Mouse (Mus musculus) CH12F3 (cell line): ENCODE results near the gene Keap1.
"Not testable (repeated sequence)": the region's sequence is repeated elsewhere in the genome, so short reads cannot be mapped to it uniquely, and the experiment has no call there.

Experiments used
- in situ Hi-C: fragments of 300-500 bp; cut with MboI; formaldehyde crosslinking; loops from 2 replicates; pipeline ENCODE4 v1.14.3; 2020; ENCODE audit warnings: low sequenced_read_pairs

The Keap1 gene

DNA sequence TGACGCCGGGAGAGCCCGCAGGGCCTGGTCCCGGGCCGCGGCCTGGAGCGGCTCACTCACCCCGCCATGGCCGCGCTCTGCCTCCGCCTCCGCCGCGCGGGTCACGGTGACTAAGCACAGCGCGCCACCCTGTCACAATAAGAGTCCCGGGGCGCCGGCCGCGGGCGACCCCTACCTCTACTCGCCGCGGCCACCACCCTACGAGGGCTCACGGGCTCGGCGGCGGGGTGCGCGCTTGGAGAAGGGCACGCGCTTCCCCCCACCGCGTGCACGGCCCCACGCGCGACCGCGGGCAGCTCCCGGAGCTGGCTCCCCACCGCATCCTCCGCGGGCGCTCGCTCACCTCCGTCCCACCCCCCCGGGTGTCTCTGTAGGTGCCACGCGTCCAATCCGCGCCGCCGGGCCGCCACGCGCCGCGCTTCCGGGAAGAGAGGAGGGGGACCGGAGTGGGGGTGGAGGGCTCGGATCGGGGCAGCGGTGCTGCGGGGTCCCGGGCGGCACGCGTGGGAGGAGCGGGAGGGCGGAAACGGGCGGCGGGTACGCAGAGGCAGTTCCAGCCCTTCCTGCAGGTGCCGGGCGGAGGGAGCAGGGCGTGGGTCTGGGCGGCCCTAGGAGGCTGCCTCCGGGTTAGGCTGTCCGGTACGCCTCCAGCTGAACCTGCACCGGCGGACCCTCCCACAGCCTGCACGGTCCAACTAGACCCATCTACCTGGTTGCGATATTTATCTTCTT, at the start of gene Keap1:
Gene Keap1, minus strand, starts transcription at position 629 of the 732 bp plus-strand sequence.
- in situ Hi-C loops = no loop called here

GRCm38 (mm10) chr9:21288404-21289336, 49.5 kb upstream of the Keap1 start:
- in situ Hi-C loops = no loop called here

DNA sequence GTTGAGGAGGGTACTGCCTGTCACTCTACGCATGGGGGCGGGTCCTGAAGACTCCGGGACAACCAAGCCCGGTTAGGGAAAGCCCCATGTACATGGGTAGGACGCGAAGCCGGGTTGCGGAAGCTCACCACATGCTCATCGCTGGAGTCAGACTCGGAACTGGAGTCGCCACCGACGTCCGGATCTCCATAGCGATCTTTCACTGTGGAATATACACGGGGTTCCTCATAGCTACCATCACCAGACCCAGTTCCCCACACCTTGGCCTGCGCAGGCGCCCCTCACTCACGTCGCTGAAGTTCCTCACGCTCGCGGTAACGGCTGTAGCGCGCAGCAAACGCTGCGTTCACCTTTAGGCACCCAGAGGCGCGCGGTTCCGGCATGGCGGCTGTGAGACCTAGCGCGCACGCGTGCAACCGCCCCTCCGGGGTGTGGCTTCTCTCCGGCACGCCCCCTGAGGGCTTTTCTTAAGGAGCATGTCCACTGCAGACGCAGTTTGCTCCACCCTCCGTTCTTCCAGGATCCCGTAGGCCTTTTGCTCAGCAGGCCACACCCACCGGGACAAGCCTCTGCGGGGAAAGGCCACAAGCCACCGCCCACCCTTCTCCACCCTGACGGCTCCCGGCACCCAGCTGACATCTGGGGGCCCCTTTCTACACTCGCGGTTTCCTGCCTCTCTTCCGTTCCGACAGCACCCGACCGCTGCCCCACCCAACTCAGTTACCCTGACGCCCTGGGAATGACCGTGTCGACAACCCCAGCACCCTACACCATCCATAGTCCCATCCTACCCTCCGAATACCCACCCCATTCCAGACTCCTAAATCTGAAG, 48.6 kb upstream of the Keap1 start, which contains the start of gene Kri1:
Gene Kri1, minus strand, starts transcription at position 399 of the 832 bp plus-strand sequence.
- in situ Hi-C loops = no loop called here

- in situ Hi-C loops = no loop called here
Observed at GRCm38 (mm10) chr9:21286753-21287152, 47.6 kb upstream of the Keap1 start.

- in situ Hi-C loops = no loop called here
Observed at GRCm38 (mm10) chr9:21283994-21284393, 44.8 kb upstream of the Keap1 start.

GRCm38 (mm10) chr9:21283591-21283990, 44.4 kb upstream of the Keap1 start:
- in situ Hi-C loops = no loop called here

DNA sequence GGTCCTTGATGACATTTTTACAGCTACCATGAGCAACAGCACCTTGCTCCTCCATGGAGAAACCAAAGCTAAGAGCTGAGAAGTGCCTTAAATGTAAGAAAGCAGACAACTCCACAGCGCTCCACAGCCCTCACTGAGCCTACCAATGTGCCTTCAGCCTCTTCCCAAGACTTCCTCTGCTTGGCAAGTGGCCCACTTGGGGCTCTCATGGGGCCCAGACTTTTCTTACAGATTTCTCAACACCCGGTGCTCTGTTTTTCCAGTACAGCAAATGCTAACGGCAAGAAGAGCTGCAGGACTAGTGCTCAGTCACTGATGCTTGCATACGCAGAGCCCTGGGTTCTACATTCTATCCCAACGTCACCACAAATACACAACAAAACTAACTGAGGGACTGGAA, 38.6 kb upstream of the Keap1 start:
- in situ Hi-C loops = no loop called here

DNA sequence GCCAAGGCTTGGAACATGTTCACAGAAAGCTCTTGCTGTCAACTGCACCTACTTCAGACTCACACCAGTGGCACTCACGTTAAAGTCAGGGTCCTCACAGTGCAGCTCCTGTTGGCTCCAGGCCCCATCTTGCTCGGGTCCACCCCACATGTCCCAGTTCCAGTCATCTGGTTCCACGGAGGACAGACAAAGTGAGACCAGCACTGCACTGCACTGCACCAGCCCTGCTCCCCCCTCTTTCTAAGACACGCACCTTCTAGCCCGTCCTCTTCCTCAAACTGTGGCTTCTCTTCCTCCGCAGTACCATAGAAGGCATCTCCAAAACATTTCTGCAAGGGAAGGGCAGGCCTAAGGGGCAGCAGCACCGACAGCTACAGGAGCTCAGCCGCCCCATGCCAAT, 37.1 kb upstream of the Keap1 start:
- in situ Hi-C loops = no loop called here

- in situ Hi-C loops = no loop called here
Observed at GRCm38 (mm10) chr9:21275727-21276126, 36.6 kb upstream of the Keap1 start.

DNA sequence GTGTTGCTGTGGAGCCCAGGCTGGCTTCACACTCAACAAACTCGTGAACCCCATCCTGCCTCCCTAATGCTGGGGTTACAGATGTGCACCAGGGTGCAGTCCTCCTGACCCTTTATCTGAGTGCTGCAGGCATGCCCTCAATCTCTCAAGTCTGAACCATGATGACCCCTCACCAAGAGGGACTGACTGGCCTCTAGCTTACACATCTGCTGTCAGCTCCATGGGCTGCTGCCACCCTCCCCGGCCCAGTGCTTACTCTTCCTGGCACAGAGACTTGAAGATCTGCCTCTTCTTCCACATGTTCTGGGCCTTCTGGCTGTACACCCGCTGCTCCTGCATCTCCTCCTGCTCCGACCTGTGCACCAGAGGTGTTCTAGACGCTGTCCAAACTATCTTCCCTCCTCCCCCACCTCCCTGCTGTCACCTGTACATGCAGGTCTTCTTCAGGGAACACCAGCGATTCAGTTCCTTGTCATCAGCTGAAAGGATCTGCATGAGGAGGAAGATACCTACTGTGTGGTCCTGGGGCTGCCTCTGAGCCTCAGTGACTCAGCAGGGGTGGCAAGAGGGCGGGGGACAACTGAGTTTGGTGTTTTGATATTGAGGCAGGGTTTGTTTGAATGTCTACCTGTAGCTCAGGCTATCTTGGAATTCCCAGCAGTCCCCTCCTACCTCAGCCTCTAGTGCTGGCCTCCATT, 36.0 kb upstream of the Keap1 start:
- in situ Hi-C loops = no loop called here

DNA sequence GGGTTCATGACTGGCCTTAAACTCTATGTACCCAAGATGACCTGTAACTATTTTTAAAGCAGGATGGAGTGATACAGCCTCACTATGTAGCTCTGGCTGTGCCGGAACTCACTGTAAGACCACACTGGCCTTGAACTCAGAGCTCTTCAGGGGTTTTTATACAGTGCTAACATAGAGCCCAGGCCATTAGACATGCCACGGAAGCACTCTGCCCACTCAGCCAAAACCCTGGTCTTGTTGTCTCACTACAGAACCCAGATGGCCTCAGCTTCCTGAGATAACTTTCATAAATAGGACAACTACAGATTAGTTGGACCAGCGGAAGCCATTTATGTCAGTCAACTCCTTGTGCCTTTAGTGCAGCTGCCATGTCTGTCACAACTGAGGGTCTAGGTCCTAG, 35.2 kb upstream of the Keap1 start:
- in situ Hi-C loops = no loop called here

DNA sequence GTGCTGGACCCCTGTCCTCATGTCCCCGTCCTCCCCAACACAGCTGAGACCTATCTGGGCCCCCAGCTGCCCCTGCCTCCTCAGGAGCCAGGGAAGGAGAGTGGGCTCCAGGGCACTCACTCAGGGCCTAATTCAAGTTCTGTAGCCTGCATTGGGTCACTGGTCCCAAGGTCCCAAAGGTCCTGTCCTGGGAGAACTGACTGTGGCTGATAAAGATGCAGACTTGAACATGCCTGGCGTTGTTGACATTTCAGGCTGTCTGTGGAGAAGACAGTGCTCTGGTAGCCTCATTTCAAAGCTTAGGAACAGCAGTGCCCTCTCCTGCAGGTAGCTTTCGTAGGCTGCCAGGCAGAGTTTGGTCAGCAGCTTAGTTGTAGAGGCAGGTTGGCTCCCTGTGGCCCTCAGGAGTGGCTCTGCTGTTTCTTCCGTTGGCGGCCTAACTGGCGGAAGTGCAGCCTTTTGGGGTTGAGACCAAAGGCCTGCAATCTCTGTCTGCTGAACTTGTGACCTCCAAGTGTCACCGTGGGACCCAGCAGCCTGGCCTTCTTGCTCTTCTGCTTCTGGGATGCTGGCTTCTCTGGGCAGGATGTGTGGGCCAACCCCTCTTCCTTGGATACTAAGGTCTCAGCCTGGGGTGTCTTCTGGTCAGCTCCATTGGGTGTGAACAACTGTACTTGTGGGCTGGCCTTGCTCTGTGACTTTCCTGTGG, 34.5 kb upstream of the Keap1 start:
- in situ Hi-C loops = no loop called here

GRCm38 (mm10) chr9:21273094-21273493, 33.9 kb upstream of the Keap1 start:
- in situ Hi-C loops = no loop called here

DNA sequence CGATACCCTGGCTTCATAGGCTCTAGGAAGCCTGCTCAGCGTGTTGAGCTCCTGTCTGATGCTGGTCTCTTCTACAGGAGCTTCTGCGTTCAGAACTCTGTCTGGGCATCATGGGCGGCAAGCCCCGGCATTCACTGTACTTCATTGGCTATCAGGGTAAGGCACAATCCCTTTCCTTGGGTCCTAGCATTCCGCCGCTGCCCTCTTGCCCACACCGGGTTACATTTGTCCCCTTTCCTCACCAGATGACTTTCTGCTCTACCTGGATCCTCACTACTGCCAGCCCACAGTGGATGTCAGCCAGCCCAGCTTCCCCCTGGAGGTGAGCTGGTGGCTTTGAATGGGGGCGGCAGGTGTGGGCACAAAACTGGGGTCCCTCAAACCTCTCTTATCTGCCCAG, 33.2 kb upstream of the Keap1 start:
- in situ Hi-C loops = no loop called here

DNA sequence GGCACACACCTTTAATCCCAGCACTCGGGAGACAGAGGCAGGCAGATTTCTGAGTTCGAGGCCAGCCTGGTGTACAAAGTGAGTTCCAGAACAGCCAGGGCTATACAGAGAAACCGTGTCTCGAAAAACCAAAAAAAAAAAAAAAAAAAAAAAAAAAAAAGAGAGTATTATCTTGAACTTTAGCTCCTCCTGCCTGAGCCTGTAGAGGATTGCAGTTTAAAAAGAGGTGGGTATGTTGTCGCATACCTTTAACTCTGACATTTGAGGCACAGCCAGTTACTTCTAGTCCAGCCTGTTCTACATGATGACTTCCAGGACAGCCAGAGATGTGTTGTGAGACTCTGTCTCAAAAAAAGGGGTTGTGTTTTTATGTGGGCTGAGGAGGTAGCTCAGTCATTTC, 30.4 kb upstream of the Keap1 start:
- in situ Hi-C loops = not testable (repeated sequence)

DNA sequence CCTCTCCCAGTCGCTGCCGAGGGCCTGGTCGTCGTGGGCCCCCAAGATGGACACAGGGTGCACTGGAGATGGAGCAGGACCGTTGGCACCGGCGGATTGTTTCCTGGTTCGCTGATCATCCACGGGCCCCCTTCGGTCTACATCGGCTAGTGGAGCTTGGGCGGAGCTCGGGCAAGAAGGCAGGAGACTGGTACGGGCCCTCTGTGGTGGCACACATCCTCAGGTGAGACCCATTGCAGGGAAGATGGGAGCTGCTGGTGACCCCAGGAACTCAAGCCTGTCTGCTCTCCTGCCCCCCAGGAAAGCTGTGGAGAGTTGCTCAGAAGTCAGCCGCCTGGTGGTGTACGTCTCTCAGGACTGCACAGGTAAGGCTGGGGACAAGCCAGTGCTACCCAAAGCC, 29.1 kb upstream of the Keap1 start:
- in situ Hi-C loops = no loop called here

DNA sequence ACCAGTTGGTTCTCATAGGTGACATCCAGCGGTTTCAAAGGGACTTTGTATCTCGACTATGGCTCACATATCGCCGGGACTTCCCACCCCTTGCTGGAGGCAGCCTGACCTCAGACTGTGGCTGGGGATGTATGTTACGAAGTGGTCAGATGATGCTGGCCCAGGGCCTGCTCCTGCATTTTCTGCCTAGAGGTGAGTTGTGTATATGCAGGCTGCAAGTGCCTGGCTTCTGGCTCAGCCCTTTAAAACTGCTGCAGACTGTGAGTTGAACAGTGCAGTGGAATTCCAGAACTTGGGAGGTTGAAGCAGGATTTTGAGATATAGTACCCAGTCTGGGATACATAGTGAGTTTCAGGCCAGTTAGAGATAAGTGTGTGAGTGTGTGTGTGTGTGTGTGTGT, 27.7 kb upstream of the Keap1 start:
- in situ Hi-C loops = no loop called here

DNA sequence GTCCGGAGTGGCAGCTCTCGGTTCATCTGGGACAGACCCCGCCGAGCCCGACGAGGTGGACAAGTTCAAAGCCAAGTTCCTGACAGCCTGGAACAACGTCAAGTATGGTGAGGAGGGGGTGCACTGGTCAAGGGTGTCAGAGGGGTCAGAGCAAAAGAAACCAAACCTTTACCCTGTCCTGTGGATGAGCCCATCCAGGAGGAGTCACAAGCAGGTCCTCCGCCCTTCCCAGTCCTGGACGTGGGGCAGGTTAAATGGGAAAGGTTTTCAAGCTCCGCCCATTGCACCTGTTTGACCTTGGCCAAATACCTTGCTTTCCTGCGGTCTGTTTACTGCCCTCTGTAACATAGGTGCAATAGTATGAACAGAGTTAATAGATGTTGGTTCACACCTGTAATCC, 26.4 kb upstream of the Keap1 start:
- in situ Hi-C loops = no loop called here

DNA sequence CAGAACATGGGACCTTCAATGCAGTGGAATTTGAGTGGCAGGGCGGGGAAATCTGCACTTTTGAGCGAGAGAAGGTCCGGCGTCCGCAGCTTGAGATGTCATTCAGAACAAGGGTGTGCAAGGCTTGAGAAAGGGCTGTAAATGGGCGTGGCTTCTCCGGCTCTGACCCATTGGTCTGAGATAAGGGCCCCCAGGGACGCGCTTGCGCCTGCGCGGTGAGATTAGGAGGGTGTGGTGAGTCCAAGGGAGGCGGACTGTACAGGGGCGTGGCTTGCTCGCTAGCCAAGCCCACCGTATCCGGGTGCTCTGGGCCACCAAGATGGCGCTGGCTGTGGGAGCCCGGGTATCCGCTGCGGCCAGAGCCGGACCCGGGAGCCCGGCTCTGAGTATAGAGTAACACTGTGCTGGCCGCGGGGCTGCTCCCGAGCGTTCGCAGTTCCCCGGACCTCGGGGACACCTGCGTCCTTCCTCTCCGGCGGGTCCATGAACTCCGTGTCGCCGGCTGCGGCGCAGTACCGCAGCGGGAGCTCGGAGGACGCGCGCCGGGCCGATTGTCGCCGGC, 25.9 kb upstream of the Keap1 start, which contains the start of gene Atg4d:
Gene Atg4d, plus strand, starts transcription at position 294 of the 562 bp plus-strand sequence.
- in situ Hi-C loops = no loop called here
